Mouse (Mus musculus) myocyte (in vitro differentiated cells): ENCODE results near the gene Treml2.

ENCODE experiments used
- MYOD1 ChIP-seq, 3 experiments: IDR thresholded peaks; one replicate each; pipeline ENCODE4 v1.6.1; 2011; ENCODE audit warnings: control low read depth in 2 of 3, low read depth in 2 of 3, mild to moderate bottlenecking in 2 of 3, moderate library complexity in 1 of 3; ENCODE audit not compliant: insufficient read length in 2 of 3, control insufficient read depth in 1 of 3
- POLR2A ChIP-seq: IDR thresholded peaks from one replicate; pipeline ENCODE4 v1.6.1; 2011; ENCODE audit warnings: low read depth, mild to moderate bottlenecking, control low read depth, moderate library complexity; ENCODE audit not compliant: insufficient read length
- REST ChIP-seq: IDR thresholded peaks from one replicate; pipeline ENCODE4 v1.6.1; 2011; ENCODE audit warnings: mild to moderate bottlenecking, control low read depth, moderate library complexity; ENCODE audit not compliant: insufficient read depth, insufficient read length
- USF1 ChIP-seq: IDR thresholded peaks from one replicate; pipeline ENCODE4 v1.6.1; 2011; ENCODE audit warnings: low read depth, mild to moderate bottlenecking, control low read depth, moderate library complexity

DNA sequence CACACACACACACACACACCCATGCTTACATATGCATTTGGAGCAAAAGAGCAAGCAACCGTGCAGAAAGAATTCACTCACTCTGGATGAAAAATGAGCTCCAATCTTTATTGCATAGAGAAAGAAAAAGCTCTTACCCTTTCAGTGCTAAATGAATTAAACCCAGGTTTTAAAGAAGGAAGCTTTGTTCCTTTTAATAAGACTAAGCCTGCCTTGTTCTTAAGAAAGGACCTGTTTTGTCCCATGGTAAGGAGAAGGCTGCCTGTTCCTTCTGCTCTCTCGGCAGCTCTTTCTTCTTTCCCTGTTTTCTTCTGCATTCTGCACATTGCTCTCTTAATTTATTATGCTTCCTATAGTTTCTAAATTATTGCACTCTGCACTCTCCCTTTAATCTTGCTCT is 33.2 kb upstream of the Treml2 start:
- no peak for TF ChIP-seq POLR2A
- no peak for TF ChIP-seq MYOD1 (IDR thresholded peaks at IDR 0.05; ENCODE audit: control insufficient read depth in 1 of 3, insufficient read length in 2 of 3, low read depth in 2 of 3)
- TF ChIP-seq USF1 = no peak
- no peak for TF ChIP-seq REST
